Mouse (Mus musculus) small intestine, adult 2 months (tissue): ENCODE data around the gene Cfap54. TPM values are rescaled to one million over a fixed set of nuclear protein-coding genes. Genes with fewer than 3 reads are reported as not detected.

Experiments
- H3K27ac ChIP-seq: fragments of 200-500 bp; 2 replicates; pipeline ENCODE4 v1.5.1; 2012; ENCODE audit warnings: low read depth, low read length, control low read depth, inconsistent platforms; ENCODE audit not compliant: insufficient read depth
- H3K27me3 ChIP-seq: fragments of 200-500 bp; 2 replicates; pipeline ENCODE4 v1.6.1; 2012; ENCODE audit warnings: mild to moderate bottlenecking, moderate library complexity, low read length, inconsistent platforms; ENCODE audit not compliant: control insufficient read depth, insufficient read depth
- H3K36me3 ChIP-seq: fragments of 200-500 bp; 2 replicates; pipeline ENCODE4 v1.6.1; 2012; ENCODE audit warnings: mild to moderate bottlenecking, low read length, control low read depth, inconsistent platforms; ENCODE audit not compliant: control insufficient read depth, insufficient read depth
- H3K4me1 ChIP-seq: fragments of 200-500 bp; 2 replicates; pipeline ENCODE4 v1.6.1; 2012; ENCODE audit warnings: low read length, inconsistent platforms, mixed read lengths; ENCODE audit not compliant: control insufficient read depth, insufficient read depth, insufficient read length
- H3K4me3 ChIP-seq: fragments of 200-500 bp; 2 replicates; pipeline ENCODE4 v1.5.1; 2012; ENCODE audit warnings: low read depth, mild to moderate bottlenecking, control low read depth, inconsistent platforms, low read length, moderate library complexity
- CTCF ChIP-seq: fragments of 200-500 bp; IDR thresholded peaks from 2 replicates; pipeline ENCODE4 v1.5.1; 2012; ENCODE audit warnings: low read depth, mild to moderate bottlenecking, control low read depth, inconsistent platforms, low read length, moderate library complexity, mixed read lengths; ENCODE audit not compliant: insufficient replicate concordance, insufficient read length; ENCODE audit errors: extremely low read depth
- POLR2A ChIP-seq: fragments of 200-500 bp; IDR thresholded peaks from 2 replicates; pipeline ENCODE4 v1.6.1; 2012; ENCODE audit warnings: low read depth, mild to moderate bottlenecking, control low read depth, inconsistent platforms, low read length, moderate library complexity
- WGBS: fragments of 180-500 bp; shearing (Covaris S2); methylation state at CpG from one replicate; pipeline ENCODE4 v1.1.7; 2018; 5-methylcytosine and 5-hydroxymethylcytosine counted together
- polyA plus RNA-seq: library from polyadenylated mRNA; depleted of rRNA; stranded (reverse); fragments of >200 nt; gene quantifications from 2 replicates; pipeline ENCODE4 v1.2.3, GENCODE M21; 2012

The Cfap54 gene
- polyA plus RNA-seq, 1 experiment: 0.13 TPM

GRCm38 (mm10) chr10:92995186-92995585 is 86.2 kb downstream of the Cfap54 start:
- Histone ChIP-seq H3K4me3 (no peak overlapping the region), H3K4me1 (no peaks in the 10 kb centered on the region), H3K36me3 (no peaks in the 10 kb centered on the region), H3K27me3 (no peaks in the 10 kb centered on the region), H3K27ac (no peak overlapping the region)
- TF ChIP-seq POLR2A (no peak), CTCF (no peak)
- WGBS: 78% methylated on average over 7 of the region's 7 CpGs

- 48% methylated on average over 3 of the region's 3 CpGs for WGBS
- H3K4me1 ChIP-seq: no peaks in the 10 kb centered on the region
- H3K27me3 ChIP-seq: no peaks in the 10 kb centered on the region
- H3K27ac ChIP-seq: no peak overlapping the region
- no peak overlapping the region for H3K4me3 ChIP-seq
- no peaks in the 10 kb centered on the region for H3K36me3 ChIP-seq
- TF ChIP-seq CTCF (no peak), POLR2A (no peak)
These were observed 87.1 kb downstream of the Cfap54 start for GRCm38 (mm10) chr10:92994340-92994739.

- H3K4me1 ChIP-seq: no peaks in the 10 kb centered on the region
- H3K36me3 ChIP-seq: no peaks in the 10 kb centered on the region
- no peaks in the 10 kb centered on the region for H3K27me3 ChIP-seq
- TF ChIP-seq CTCF (no peak), POLR2A (no peak)
- H3K27ac ChIP-seq: no peak overlapping the region
- no peak overlapping the region for H3K4me3 ChIP-seq
These were observed 88.9 kb downstream of the Cfap54 start for GRCm38 (mm10) chr10:92992526-92992925.

- TF ChIP-seq POLR2A (no peak), CTCF (no peak)
- 82% methylated on average over 2 of the region's 2 CpGs for WGBS
These were observed 90.8 kb downstream of the Cfap54 start for GRCm38 (mm10) chr10:92990576-92990975.

GRCm38 (mm10) chr10:92965134-92965533 is 116.3 kb downstream of the Cfap54 start:
- Histone ChIP-seq H3K27ac (no peak overlapping the region), H3K4me3 (no peak overlapping the region), H3K27me3 (no peaks in the 10 kb centered on the region), H3K36me3 (no peaks in the 10 kb centered on the region), H3K4me1 (no peaks in the 10 kb centered on the region)
- TF ChIP-seq CTCF (no peak), POLR2A (no peak)
- 65% methylated on average over 3 of the region's 3 CpGs for WGBS

More at GRCm38 (mm10) chr10:92990576-92990975, 90.8 kb downstream of the Cfap54 start:
- H3K4me3 ChIP-seq: no peak overlapping the region
- no peaks in the 10 kb centered on the region for H3K27me3 ChIP-seq
- H3K36me3 ChIP-seq: no peaks in the 10 kb centered on the region
- H3K27ac ChIP-seq: no peak overlapping the region
- H3K4me1 ChIP-seq: no peaks in the 10 kb centered on the region

- Histone ChIP-seq H3K36me3 (no peaks in the 10 kb centered on the region), H3K4me3 (no peak overlapping the region), H3K27me3 (no peaks in the 10 kb centered on the region), H3K4me1 (no peaks in the 10 kb centered on the region), H3K27ac (no peak overlapping the region)
- WGBS: 77% methylated on average over 1 of the region's 1 CpGs
- no peak for TF ChIP-seq CTCF
- TF ChIP-seq POLR2A: no peak
These were observed 131.4 kb downstream of the Cfap54 start for GRCm38 (mm10) chr10:92950044-92950443.

- Histone ChIP-seq H3K27me3 (no peaks in the 10 kb centered on the region), H3K4me1 (no peaks in the 10 kb centered on the region), H3K27ac (no peak overlapping the region), H3K4me3 (no peak overlapping the region), H3K36me3 (no peaks in the 10 kb centered on the region)
- TF ChIP-seq CTCF: no peak
- TF ChIP-seq POLR2A: no peak
- 69% methylated on average over 7 of the region's 7 CpGs for WGBS
These were observed 138.4 kb downstream of the Cfap54 start for GRCm38 (mm10) chr10:92942848-92943645.

GRCm38 (mm10) chr10:92941616-92942015 is 139.8 kb downstream of the Cfap54 start:
- H3K27ac ChIP-seq: no peak overlapping the region
- no peaks in the 10 kb centered on the region for H3K4me1 ChIP-seq
- TF ChIP-seq CTCF (no peak), POLR2A (no peak)
- no peak overlapping the region for H3K4me3 ChIP-seq
- no peaks in the 10 kb centered on the region for H3K36me3 ChIP-seq
- WGBS: 34% methylated on average over 1 of the region's 1 CpGs
- no peaks in the 10 kb centered on the region for H3K27me3 ChIP-seq
